Comparison of ENCODE assay signal across 13 mouse cellular contexts in genomic region chr11:65061437-65061836, GRCm38 (mm10).
DNase-seq lines count a peak whose midpoint lies in the region; ATAC-seq and TF ChIP-seq lines count a peak whose summit lies in the region.
"Had no signal": no experiment of that assay in that cellular context is flagged by ENCODE, and none has a peak within 500 bp of the region (broad histone marks: within the 10 kb centered on the region; RNA-seq: fewer than 3 reads in every experiment).

No protein-coding gene starts in this region.

- no peak for TF ChIP-seq CTCF in lung, adult 2 months (IDR thresholded peaks at IDR 0.05; ENCODE audit: insufficient read depth, low read length)

- DNase-seq in cerebellum, adult 18-20 months, result peak; percentile 44 to 50
- DNase-seq in hindbrain, embryonic 11.5 days (ENCODE audit: low spot score), result peak; percentile 28
- no peak for DNase-seq in hindbrain, embryonic 10.5 days (ENCODE audit: low spot score)
- peak; percentile 16 for DNase-seq in lung, postnatal 10 days
- no peak for DNase-seq in lung, adult 2 months
- DNase-seq in limb, embryonic 10.5 days (ENCODE audit: low spot score), result peak; percentile 26
- DNase-seq in adrenal gland, postnatal 36 days, result no peak
- DNase-seq: adrenal gland, adult 2 months; cerebellum, adult 9-11 months; gastrocnemius, postnatal 10 days; kidney, adult 11 months had no signal

- no peak overlapping the region for H3K4me2 ChIP-seq in hindbrain, embryonic 11.5 days (replicated peaks; ENCODE audit: low read depth, low read length)

- no peak overlapping the region for H3K9ac ChIP-seq in hindbrain, embryonic 11.5 days (ENCODE audit: low read depth, low read length)

- no peak for TF ChIP-seq POLR2A in lung, adult 2 months (IDR thresholded peaks at IDR 0.05; ENCODE audit: borderline replicate concordance, extremely low read depth, low read depth, low read length)

- WGBS in hindbrain, embryonic 11.5 days, result 62% methylated on average over 3 of the region's 3 CpGs
- WGBS in hindbrain, embryonic 10.5 days, result 48% methylated on average over 3 of the region's 3 CpGs
- WGBS in lung, adult 2 months, result 65% methylated on average over 3 of the region's 3 CpGs
- 54% methylated on average over 3 of the region's 3 CpGs for WGBS in limb, embryonic 10.5 days

- H3K4me1 ChIP-seq in hindbrain, embryonic 11.5 days (replicated peaks; ENCODE audit: control insufficient read depth, insufficient read depth, low read length), result no peaks in the 10 kb centered on the region
- peaks cover 13% of the 10 kb centered on the region for H3K4me1 ChIP-seq in hindbrain, embryonic 10.5 days (replicated peaks)
- no peaks in the 10 kb centered on the region for H3K4me1 ChIP-seq in lung, adult 2 months (ENCODE audit: control insufficient read depth, insufficient read depth, low read length)
- peaks cover 6% of the 10 kb centered on the region for H3K4me1 ChIP-seq in limb, embryonic 10.5 days

- H3K27ac ChIP-seq in hindbrain, embryonic 11.5 days (ENCODE audit: low read depth, low read length), result no peak overlapping the region
- H3K27ac ChIP-seq in hindbrain, embryonic 10.5 days, result no peak overlapping the region
- no peak overlapping the region for H3K27ac ChIP-seq in limb, embryonic 10.5 days

- H3K4me3 ChIP-seq in hindbrain, embryonic 11.5 days (ENCODE audit: low read depth, low read length), result no peak overlapping the region
- H3K4me3 ChIP-seq in hindbrain, embryonic 10.5 days, result no peak overlapping the region
- no peak overlapping the region for H3K4me3 ChIP-seq in lung, adult 2 months (replicated peaks; ENCODE audit: extremely low read depth, low read depth, low read length)
- no peak overlapping the region for H3K4me3 ChIP-seq in limb, embryonic 10.5 days

- no peaks in the 10 kb centered on the region for H3K9me3 ChIP-seq in hindbrain, embryonic 11.5 days (ENCODE audit: control insufficient read depth, low read length)
- no peaks in the 10 kb centered on the region for H3K9me3 ChIP-seq in hindbrain, embryonic 10.5 days
- no peaks in the 10 kb centered on the region for H3K9me3 ChIP-seq in limb, embryonic 10.5 days (replicated peaks)

- ATAC-seq in cerebellum, adult (ENCODE audit: insufficient number of reproducible peaks, low FRiP score, low TSS enrichment), result no peak
- ATAC-seq in hindbrain, embryonic 11.5 days (ENCODE audit: low FRiP score), result no peak
- ATAC-seq: forebrain, embryonic 14.5 days had no signal

- no peaks in the 10 kb centered on the region for H3K27me3 ChIP-seq in hindbrain, embryonic 11.5 days (ENCODE audit: control insufficient read depth, insufficient read depth, low read length)
- no peaks in the 10 kb centered on the region for H3K27me3 ChIP-seq in hindbrain, embryonic 10.5 days (ENCODE audit: insufficient read depth, poor library complexity, severe bottlenecking)
- no peaks in the 10 kb centered on the region for H3K27me3 ChIP-seq in limb, embryonic 10.5 days (ENCODE audit: low read depth, poor library complexity, severe bottlenecking)

- no peaks in the 10 kb centered on the region for H3K36me3 ChIP-seq in hindbrain, embryonic 11.5 days (ENCODE audit: control insufficient read depth, insufficient read depth, low read length)
- no peaks in the 10 kb centered on the region for H3K36me3 ChIP-seq in hindbrain, embryonic 10.5 days
- H3K36me3 ChIP-seq in limb, embryonic 10.5 days, result no peaks in the 10 kb centered on the region

Comparison
In these comparisons a context has a peak if more than half of its experiments do, and no peak if none do; other contexts are left out.
1. DNase-seq: peak in cerebellum, adult 18-20 months (2 of 2), hindbrain, embryonic 11.5 days (single experiment), lung, postnatal 10 days (single experiment) and limb, embryonic 10.5 days (single experiment); none in hindbrain, embryonic 10.5 days (single experiment), lung, adult 2 months (single experiment) and adrenal gland, postnatal 36 days (0 of 2).